Comparison of ENCODE assay signal across 17 mouse cellular contexts in the genomic region with DNA sequence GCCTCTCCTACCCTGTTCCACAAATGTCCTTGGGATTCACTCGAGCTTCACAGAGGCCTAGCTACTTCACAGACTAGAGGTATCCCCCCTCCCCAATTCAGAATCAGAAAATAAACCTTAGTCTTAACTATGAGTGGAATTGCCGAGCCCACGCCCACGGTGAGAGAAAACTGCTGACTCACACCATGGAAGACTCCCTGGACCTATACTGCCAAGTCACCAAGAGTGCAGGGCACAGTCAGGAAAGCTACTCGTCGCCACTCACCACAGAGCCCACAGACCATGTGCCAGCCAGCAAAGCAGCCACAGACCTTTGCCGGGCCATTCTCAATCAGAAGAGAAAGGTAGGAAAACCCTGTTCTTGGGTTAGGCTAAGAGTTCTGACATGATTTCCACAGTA. TPM values are rescaled to one million over a fixed set of nuclear protein-coding genes. Genes with fewer than 3 reads are reported as not detected.
DNase-seq lines count a peak whose midpoint lies in the region; ATAC-seq lines count a peak whose summit lies in the region.
"Had no signal": no experiment of that assay in that cellular context is flagged by ENCODE, and none has a peak within 500 bp of the region (broad histone marks: within the 10 kb centered on the region; RNA-seq: fewer than 3 reads in every experiment).

No protein-coding gene starts in this region.

- H3K27ac ChIP-seq in kidney, embryonic 15.5 days: 0 out of 2 replicates have a peak overlapping the region, but pooled peaks have one; percentile 9
- H3K27ac ChIP-seq in midbrain, embryonic 15.5 days: no peak overlapping the region
- H3K27ac ChIP-seq: heart, embryonic 13.5 days; hindbrain, embryonic 14.5 days; midbrain, embryonic 10.5 days; neural tube, embryonic 12.5 days had no signal

- DNase-seq in kidney, postnatal 10 days: no peak
- DNase-seq in NIH3T3 (ENCODE audit: low read depth): peak; percentile 56
- DNase-seq in spleen, postnatal 10 days (ENCODE audit: low spot score in 2 of 2): no peak
- DNase-seq in spleen, adult 18-20 months: no peak
- DNase-seq: adrenal gland, postnatal 10 days; kidney, adult 11 months; lung, embryonic 14.5 days; retina, postnatal 1 day had no signal

- no peak for ATAC-seq in kidney, embryonic 15.5 days (replicated peaks; ENCODE audit: low FRiP score)
- ATAC-seq in erythroid progenitor cell, adult 5-6 weeks (replicated peaks; ENCODE audit: low FRiP score, poor library complexity, severe bottlenecking): peak; percentile 88
- ATAC-seq in megakaryocyte-erythroid progenitor cell, adult 5-6 weeks (replicated peaks; ENCODE audit: low FRiP score, low TSS enrichment, poor library complexity, severe bottlenecking): peak; percentile 64
- no peak for ATAC-seq in midbrain, embryonic 15.5 days (replicated peaks)
- ATAC-seq: forebrain, embryonic 15.5 days had no signal

- H3K27me3 ChIP-seq in kidney, embryonic 15.5 days: no peaks in the 10 kb centered on the region
- no peaks in the 10 kb centered on the region for H3K27me3 ChIP-seq in midbrain, embryonic 15.5 days (replicated peaks)
- H3K27me3 ChIP-seq: forebrain, embryonic 15.5 days; heart, embryonic 13.5 days; neural tube, embryonic 12.5 days had no signal

- H3K36me3 ChIP-seq in kidney, embryonic 15.5 days: no peaks in the 10 kb centered on the region
- H3K36me3 ChIP-seq in midbrain, embryonic 15.5 days (replicated peaks): no peaks in the 10 kb centered on the region
- H3K36me3 ChIP-seq: forebrain, embryonic 15.5 days; heart, embryonic 13.5 days; midbrain, embryonic 10.5 days had no signal

- no peak overlapping the region for H3K9ac ChIP-seq in kidney, embryonic 15.5 days
- H3K9ac ChIP-seq in midbrain, embryonic 15.5 days: no peak overlapping the region
- H3K9ac ChIP-seq: forebrain, embryonic 15.5 days; heart, embryonic 13.5 days; hindbrain, embryonic 14.5 days; lung, embryonic 14.5 days; neural tube, embryonic 12.5 days had no signal

- H3K4me3 ChIP-seq in kidney, embryonic 15.5 days (replicated peaks): no peak overlapping the region
- H3K4me3 ChIP-seq in midbrain, embryonic 15.5 days: no peak overlapping the region
- H3K4me3 ChIP-seq: forebrain, embryonic 15.5 days; heart, embryonic 13.5 days; midbrain, embryonic 10.5 days; neural tube, embryonic 12.5 days had no signal

- no peak overlapping the region for H3K4me2 ChIP-seq in kidney, embryonic 15.5 days
- H3K4me2 ChIP-seq in midbrain, embryonic 15.5 days: no peak overlapping the region
- H3K4me2 ChIP-seq: forebrain, embryonic 15.5 days; heart, embryonic 13.5 days; hindbrain, embryonic 14.5 days; lung, embryonic 14.5 days; neural tube, embryonic 12.5 days had no signal

- H3K9me3 ChIP-seq in kidney, embryonic 15.5 days (replicated peaks): no peaks in the 10 kb centered on the region
- no peaks in the 10 kb centered on the region for H3K9me3 ChIP-seq in midbrain, embryonic 15.5 days
- H3K9me3 ChIP-seq: forebrain, embryonic 15.5 days; heart, embryonic 13.5 days; midbrain, embryonic 10.5 days; neural tube, embryonic 12.5 days had no signal

- 71% methylated on average over 7 of the region's 7 CpGs for WGBS in kidney, embryonic 15.5 days
- WGBS in midbrain, embryonic 15.5 days: 76% methylated on average over 7 of the region's 7 CpGs

- 0 out of 2 replicates have a peak, but pooled peaks cover 10% of the 10 kb centered on the region for H3K4me1 ChIP-seq in kidney, embryonic 15.5 days
- peaks cover 10% of the 10 kb centered on the region; the same call in 1 of the 2 replicates for H3K4me1 ChIP-seq in midbrain, embryonic 15.5 days
- H3K4me1 ChIP-seq: midbrain, embryonic 10.5 days had no signal

RNA-seq across cellular contexts. Expression of a gene that starts 46.6 kb away (rescaled TPM):
- polyA plus RNA-seq in kidney, embryonic 15.5 days (2015; fragmentation: Nextera tagmentation; extraction: Ambion mirVana): 89.8 and 94.5 TPM in 2 replicates
- total RNA-seq in erythroid progenitor cell, adult 5-6 weeks (2015; ENCODE audit: low replicate concordance): 1,305 and 1,318 TPM in 2 replicates
- total RNA-seq in erythroid progenitor cell, adult 5-6 weeks (2017; ENCODE audit: low replicate concordance): 1,008 and 1,122 TPM in 2 replicates
- total RNA-seq in megakaryocyte-erythroid progenitor cell, adult 5-6 weeks (2014; fragmentation: Nextera tagmentation): 185 and 204 TPM in 2 replicates
- 100 and 151 TPM in 2 replicates for total RNA-seq in megakaryocyte-erythroid progenitor cell, adult 5-6 weeks (2017)
- polyA plus RNA-seq in midbrain, embryonic 15.5 days (2015; fragmentation: Nextera tagmentation; extraction: Ambion mirVana): 132 and 139 TPM in 2 replicates

RNA-seq across cellular contexts. Expression of a gene that starts 54.8 kb away (rescaled TPM):
- polyA plus RNA-seq in kidney, embryonic 15.5 days (2015; fragmentation: Nextera tagmentation; extraction: Ambion mirVana): 8.7 and 10.5 TPM in 2 replicates
- total RNA-seq in erythroid progenitor cell, adult 5-6 weeks (2015; ENCODE audit: low replicate concordance): 0.42 TPM in 1 of 2 replicates, not detected in the other
- 0.64 and 0.68 TPM in 2 replicates for total RNA-seq in erythroid progenitor cell, adult 5-6 weeks (2017; ENCODE audit: low replicate concordance)
- total RNA-seq in megakaryocyte-erythroid progenitor cell, adult 5-6 weeks (2014; fragmentation: Nextera tagmentation): 5.2 and 8.5 TPM in 2 replicates
- 3.8 and 3.9 TPM in 2 replicates for total RNA-seq in megakaryocyte-erythroid progenitor cell, adult 5-6 weeks (2017)
- 14.3 and 16.9 TPM in 2 replicates for polyA plus RNA-seq in midbrain, embryonic 15.5 days (2015; fragmentation: Nextera tagmentation; extraction: Ambion mirVana)

Comparison
In these comparisons a context has a peak if more than half of its experiments do, and no peak if none do; other contexts are left out.
1. ATAC-seq: peak in erythroid progenitor cell, adult 5-6 weeks (single experiment) and megakaryocyte-erythroid progenitor cell, adult 5-6 weeks (single experiment); none in kidney, embryonic 15.5 days (single experiment) and midbrain, embryonic 15.5 days (single experiment).
2. RNA of a gene that starts 46.6 kb away (total RNA-seq): 1,008 to 1,318 TPM in erythroid progenitor cell, adult 5-6 weeks; 100 to 204 TPM in megakaryocyte-erythroid progenitor cell, adult 5-6 weeks; every median in the first group is over 4 times any median in the second.